Mouse (Mus musculus) heart, embryonic 13.5 days (tissue): ENCODE measurements around the gene Prdm16. TPM values are rescaled to one million over a fixed set of nuclear protein-coding genes. Genes with fewer than 3 reads are reported as not detected.

Experiments used
- ATAC-seq: fragments of 200-750 bp; cut with Nextera tagmentation; 2 replicates; pipeline ENCODE4 v1.8.0; 2017; ENCODE audit warnings: moderate TSS enrichment; ENCODE audit not compliant: insufficient number of reproducible peaks, low FRiP score, low TSS enrichment; ENCODE audit errors: extremely low read depth
- H3K27ac ChIP-seq: fragments of 300-500 bp; sonication (generic); replicated peaks from 2 replicates; pipeline ENCODE4 v1.5.1; 2015; ENCODE audit warnings: moderate library complexity, mild to moderate bottlenecking, inconsistent platforms
- H3K27me3 ChIP-seq: fragments of 300-500 bp; sonication (generic); replicated peaks from 2 replicates; pipeline ENCODE4 v1.6.1; 2015; ENCODE audit warnings: mild to moderate bottlenecking, inconsistent platforms
- H3K36me3 ChIP-seq: fragments of 300-500 bp; sonication (generic); 2 replicates; pipeline ENCODE4 v1.6.1; 2015; ENCODE audit warnings: mild to moderate bottlenecking, inconsistent platforms
- H3K4me1 ChIP-seq: fragments of 300-500 bp; sonication (generic); 2 replicates; pipeline ENCODE4 v1.6.1; 2015; ENCODE audit warnings: inconsistent platforms
- H3K4me2 ChIP-seq: fragments of 300-500 bp; sonication (generic); 2 replicates; pipeline ENCODE4 v1.6.1; 2015; ENCODE audit warnings: inconsistent platforms, mild to moderate bottlenecking, moderate library complexity
- H3K4me3 ChIP-seq: fragments of 300-500 bp; sonication (generic); 2 replicates; pipeline ENCODE4 v1.5.1; 2015; ENCODE audit warnings: moderate library complexity, mild to moderate bottlenecking, inconsistent platforms
- H3K9ac ChIP-seq: fragments of 300-500 bp; sonication (generic); 2 replicates; pipeline ENCODE4 v1.6.1; 2015; ENCODE audit warnings: inconsistent platforms, mild to moderate bottlenecking, moderate library complexity
- H3K9me3 ChIP-seq: fragments of 300-500 bp; sonication (generic); 2 replicates; pipeline ENCODE4 v1.6.1; 2016; ENCODE audit warnings: inconsistent platforms
- WGBS: fragments of 180-500 bp; shearing (Covaris S2); methylation state at CpG from one replicate; pipeline ENCODE4 v1.1.7; 2015; ENCODE audit warnings: mixed read lengths; 5-methylcytosine and 5-hydroxymethylcytosine counted together
- polyA plus RNA-seq: library from polyadenylated mRNA; unstranded; fragments of >200 nt; fragmentation: Nextera tagmentation; extraction: Ambion mirVana; gene quantifications from 2 replicates; pipeline ENCODE4 v1.2.1, GENCODE M21; 2015

Prdm16 gene
- polyA plus RNA-seq, 1 experiment from 2014 or later: 15.3 TPM

DNA sequence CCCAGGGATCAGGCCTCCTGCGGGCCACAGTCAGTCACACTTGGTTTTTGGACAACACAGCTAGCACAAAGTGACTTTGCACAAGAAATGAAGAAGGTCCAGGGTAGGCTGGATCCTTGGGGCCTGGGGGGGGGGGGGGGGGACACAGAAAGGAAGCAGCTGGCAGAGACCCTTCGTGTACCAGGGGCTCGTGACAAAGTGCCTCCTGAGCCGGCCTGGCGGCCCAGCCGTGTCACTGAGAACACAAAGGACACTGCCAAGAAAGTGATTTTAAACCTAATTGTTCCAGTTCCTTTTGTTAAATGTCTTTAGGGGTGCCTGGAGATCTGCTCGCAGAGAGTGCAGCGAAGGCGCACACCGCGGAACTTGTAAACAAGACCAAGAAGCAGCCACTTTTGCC, 87.2 kb downstream of the Prdm16 start:
- WGBS: 81% methylated on average over 11 of the region's 11 CpGs

DNA sequence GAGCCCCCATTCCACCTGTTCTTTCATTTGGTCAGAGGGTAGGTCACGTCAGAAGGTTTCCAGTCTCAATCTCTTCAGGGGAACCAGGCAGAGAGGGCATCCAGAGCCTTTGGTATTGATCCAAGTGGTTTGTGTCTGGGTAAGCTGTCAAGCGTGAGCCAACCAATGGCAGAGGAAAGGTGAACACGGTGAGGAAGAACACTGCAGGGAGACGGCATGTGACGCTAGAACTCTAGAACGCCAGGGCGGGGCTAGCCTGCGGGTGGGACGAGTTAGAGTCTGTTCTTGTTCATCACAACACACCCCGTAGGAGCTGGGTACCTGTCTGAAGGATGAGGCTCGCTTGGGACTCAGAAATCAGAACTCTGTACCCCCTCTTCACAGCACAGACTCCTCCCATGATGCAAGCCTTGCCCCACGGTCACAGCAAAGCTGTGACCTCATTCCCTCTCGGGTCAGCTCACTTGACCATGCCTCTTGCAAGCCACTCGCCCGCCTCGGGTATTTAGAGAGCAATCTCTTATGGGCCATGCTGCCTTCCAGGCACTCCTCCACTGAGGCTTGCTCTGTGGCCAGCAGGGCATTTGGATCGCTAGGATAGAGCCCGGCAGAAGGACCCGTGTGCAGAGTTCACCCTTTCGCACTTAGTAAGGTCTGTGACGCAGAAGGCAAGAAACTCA, 89.4 kb downstream of the Prdm16 start:
- H3K27ac ChIP-seq: no peak overlapping the region
- H3K4me2 ChIP-seq: no peak overlapping the region

More for the DNA sequence above, 87.2 kb downstream of the Prdm16 start:
- peaks cover 77% of the 10 kb centered on the region for H3K4me1 ChIP-seq
- H3K9me3 ChIP-seq: no peaks in the 10 kb centered on the region
- H3K36me3 ChIP-seq: no peaks in the 10 kb centered on the region
- H3K27me3 ChIP-seq: peaks cover 17% of the 10 kb centered on the region; the same call in 1 of the 2 replicates
- no peak overlapping the region for H3K27ac ChIP-seq
- peak overlapping the region; percentile 7; the same call in 1 of the 2 replicates for H3K9ac ChIP-seq
- no peak overlapping the region for H3K4me3 ChIP-seq
- ATAC-seq: no peak
- H3K4me2 ChIP-seq: peak overlapping the region; percentile 44

DNA sequence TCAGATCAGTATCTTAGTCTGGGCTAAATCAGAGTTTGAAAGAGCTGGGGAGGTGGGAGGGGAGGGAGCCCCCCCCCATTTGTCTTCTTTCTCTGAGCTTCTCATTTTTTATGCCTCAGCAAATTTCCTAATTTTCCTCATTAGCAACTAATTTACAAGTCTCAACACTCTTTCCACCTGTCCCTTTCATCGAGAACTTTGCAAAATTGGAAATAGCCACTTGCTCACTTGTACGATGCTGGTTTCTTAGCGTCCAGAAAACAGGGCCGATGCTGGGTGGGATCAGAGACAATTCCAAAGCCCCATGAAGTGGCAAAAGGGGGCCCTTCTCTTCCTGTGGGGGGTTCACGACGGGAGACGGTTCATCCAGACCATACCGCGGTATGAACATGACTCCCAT, 91.4 kb downstream of the Prdm16 start:
- Histone ChIP-seq H3K36me3 (no peaks in the 10 kb centered on the region), H3K4me3 (no peak overlapping the region), H3K9me3 (no peaks in the 10 kb centered on the region), H3K27me3 (peaks cover 11% of the 10 kb centered on the region; the same call in 1 of the 2 replicates), H3K4me2 (peak overlapping the region; percentile 7; the same call in 1 of the 2 replicates), H3K4me1 (peaks cover 89% of the 10 kb centered on the region), H3K27ac (no peak overlapping the region), H3K9ac (peak overlapping the region; percentile 8; the same call in 1 of the 2 replicates)
- 51% methylated on average over 9 of the region's 9 CpGs for WGBS
- ATAC-seq: no peak

More for the DNA sequence above, 89.4 kb downstream of the Prdm16 start:
- Histone ChIP-seq H3K9ac (peak overlapping the region; percentile 44; the same call in 1 of the 2 replicates), H3K9me3 (no peaks in the 10 kb centered on the region), H3K36me3 (no peaks in the 10 kb centered on the region), H3K27me3 (peaks cover 11% of the 10 kb centered on the region; the same call in 1 of the 2 replicates), H3K4me3 (no peak overlapping the region), H3K4me1 (peaks cover 84% of the 10 kb centered on the region)
- WGBS: 67% methylated on average over 21 of the region's 21 CpGs
- no peak for ATAC-seq

DNA sequence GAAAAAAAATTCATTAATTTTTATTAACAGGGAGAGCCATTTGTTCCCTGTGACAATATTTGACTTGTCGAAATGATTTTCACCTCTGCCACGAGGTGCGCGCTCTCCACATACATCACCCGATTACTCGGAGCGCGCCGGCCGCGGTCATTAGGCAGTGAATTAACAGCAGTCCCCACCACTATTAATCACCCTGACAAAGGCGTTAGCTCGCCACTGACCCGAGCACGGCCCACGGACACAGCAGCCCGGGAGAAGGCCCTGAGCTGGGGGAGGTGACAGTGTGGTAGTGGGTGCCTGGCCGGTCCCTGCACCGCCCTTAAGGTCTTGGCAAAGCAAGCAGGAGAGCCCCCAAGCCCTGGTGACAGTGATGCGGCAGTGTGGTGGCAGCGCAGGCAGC, 92.8 kb downstream of the Prdm16 start:
- WGBS: 50% methylated on average over 21 of the region's 21 CpGs
- peak overlapping the region; percentile 94 for H3K27ac ChIP-seq
- no peak overlapping the region for H3K4me3 ChIP-seq
- 0 out of 2 replicates have a peak overlapping the region, but pooled peaks have one; percentile 63 for H3K4me2 ChIP-seq
- no peak for ATAC-seq
- no peaks in the 10 kb centered on the region for H3K36me3 ChIP-seq
- peaks cover 93% of the 10 kb centered on the region for H3K4me1 ChIP-seq
- peaks cover 11% of the 10 kb centered on the region; the same call in 1 of the 2 replicates for H3K27me3 ChIP-seq
- no peak overlapping the region for H3K9ac ChIP-seq
- H3K9me3 ChIP-seq: no peaks in the 10 kb centered on the region

DNA sequence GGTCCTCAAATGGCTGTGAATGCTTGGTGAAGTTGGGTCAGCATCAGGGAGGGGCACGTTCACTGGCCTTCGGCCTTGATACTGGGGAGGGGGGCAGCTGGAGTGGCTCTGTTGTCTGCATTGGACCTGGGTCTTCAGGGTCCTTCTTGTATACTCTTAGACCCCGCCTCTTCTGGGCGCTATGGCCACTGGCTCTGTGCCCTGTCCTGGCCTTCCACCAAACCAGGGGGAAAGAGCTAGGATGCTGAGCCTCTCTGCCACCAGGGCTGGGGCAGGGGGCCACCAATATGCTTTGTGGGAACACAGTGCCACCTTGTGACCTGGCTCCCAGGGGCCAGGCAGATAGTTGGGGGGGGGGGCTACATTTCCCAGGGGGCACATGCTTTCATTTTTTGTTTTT, 93.5 kb downstream of the Prdm16 start:
- peak overlapping the region; percentile 63 for H3K4me2 ChIP-seq
- peak overlapping the region; percentile 94 for H3K27ac ChIP-seq
- no peaks in the 10 kb centered on the region for H3K9me3 ChIP-seq
- H3K36me3 ChIP-seq: no peaks in the 10 kb centered on the region
- WGBS: 35% methylated on average over 4 of the region's 4 CpGs
- ATAC-seq: no peak
- H3K4me1 ChIP-seq: peaks cover 90% of the 10 kb centered on the region
- H3K27me3 ChIP-seq: peaks cover 11% of the 10 kb centered on the region; the same call in 1 of the 2 replicates
- H3K9ac ChIP-seq: peak overlapping the region; percentile 77
- H3K4me3 ChIP-seq: peak overlapping the region; percentile 29; the same call in 1 of the 2 replicates

DNA sequence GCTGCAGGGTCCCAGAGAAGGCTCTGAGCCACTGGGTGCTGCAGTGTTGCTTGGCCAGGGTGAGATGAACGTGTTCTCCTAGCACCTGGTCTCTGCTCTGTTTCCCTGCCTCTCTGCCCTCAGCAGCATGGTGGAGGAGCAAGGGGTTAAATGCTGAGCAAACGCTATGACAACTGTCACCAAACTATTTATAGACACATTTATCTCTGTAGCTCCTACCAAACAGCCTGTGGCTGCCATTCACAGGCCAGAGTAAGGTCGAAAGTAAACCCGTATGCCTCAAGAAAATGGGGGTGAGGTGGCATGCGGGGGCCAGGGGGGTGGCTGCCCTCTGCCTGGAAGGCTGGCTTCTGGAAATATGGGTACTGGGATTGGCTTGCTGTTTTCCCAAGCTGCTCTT, 94.1 kb downstream of the Prdm16 start:
- Histone ChIP-seq H3K4me1 (peaks cover 85% of the 10 kb centered on the region), H3K27ac (peak overlapping the region; percentile 94), H3K27me3 (peaks cover 11% of the 10 kb centered on the region; the same call in 1 of the 2 replicates), H3K4me3 (peak overlapping the region; percentile 29), H3K36me3 (no peaks in the 10 kb centered on the region), H3K4me2 (peak overlapping the region; percentile 63), H3K9me3 (no peaks in the 10 kb centered on the region), H3K9ac (peak overlapping the region; percentile 77)
- ATAC-seq: no peak; the same call in 1 of the 2 replicates
- WGBS: 19% methylated on average over 5 of the region's 5 CpGs

DNA sequence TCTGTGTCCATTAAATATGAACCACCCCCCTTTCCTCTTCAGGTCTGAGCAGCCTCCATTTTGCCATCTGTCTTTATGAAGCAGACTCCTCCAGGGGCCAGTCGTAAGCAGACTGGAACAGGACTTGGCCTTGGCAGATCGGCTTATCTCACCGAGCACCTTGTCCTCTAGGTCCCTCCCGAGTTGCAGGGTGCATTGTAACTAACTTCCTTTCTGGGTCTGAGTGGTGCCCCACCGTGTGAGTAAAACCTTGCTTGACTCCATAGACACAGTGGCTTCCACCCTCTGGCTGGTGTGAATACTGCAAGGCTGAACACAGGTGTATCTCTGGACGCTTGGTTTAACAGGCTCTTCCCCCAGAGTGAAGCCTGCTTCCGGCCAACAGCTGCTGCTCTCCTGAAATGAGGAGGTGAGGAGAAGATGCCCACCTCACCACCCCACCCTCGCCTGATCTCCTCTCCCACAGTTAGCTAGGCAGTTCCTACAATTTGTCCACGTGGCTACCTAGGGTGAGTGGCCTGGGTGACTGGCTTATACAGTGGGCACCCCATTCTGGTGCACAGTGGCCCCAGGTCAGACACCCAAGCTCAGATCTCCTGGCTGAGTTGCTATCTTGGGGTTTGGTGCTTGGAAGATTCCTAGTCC, 94.9 kb downstream of the Prdm16 start:
- H3K27me3 ChIP-seq: peaks cover 8% of the 10 kb centered on the region; the same call in 1 of the 2 replicates
- no peaks in the 10 kb centered on the region for H3K36me3 ChIP-seq
- H3K4me1 ChIP-seq: peaks cover 77% of the 10 kb centered on the region
- H3K4me3 ChIP-seq: no peak overlapping the region
- ATAC-seq: no peak
- H3K4me2 ChIP-seq: peak overlapping the region; percentile 63; the same call in 1 of the 2 replicates
- H3K9me3 ChIP-seq: no peaks in the 10 kb centered on the region
- peak overlapping the region; percentile 71 for H3K9ac ChIP-seq
- H3K27ac ChIP-seq: peak overlapping the region; percentile 94
- 37% methylated on average over 9 of the region's 9 CpGs for WGBS

DNA sequence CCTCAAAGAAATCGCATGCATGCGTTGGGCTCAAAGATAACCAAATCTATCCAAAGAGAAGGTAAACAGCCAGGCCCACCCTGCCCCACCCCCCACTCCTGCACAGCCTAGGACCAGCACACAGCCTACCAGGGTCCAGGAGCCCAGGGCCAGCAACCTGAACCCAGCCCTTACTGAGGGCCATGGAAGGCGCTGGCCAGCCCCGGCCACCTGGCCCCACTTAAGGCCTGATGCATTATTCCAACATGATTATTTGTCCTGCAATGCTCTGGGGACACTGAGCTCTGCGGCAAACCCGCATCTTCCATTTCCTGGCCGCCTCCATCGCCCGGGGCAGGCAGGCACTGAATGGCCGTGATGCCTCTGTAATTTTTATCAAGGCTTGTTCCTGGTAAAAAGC, 96.0 kb downstream of the Prdm16 start:
- Histone ChIP-seq H3K4me1 (peaks cover 76% of the 10 kb centered on the region), H3K36me3 (no peaks in the 10 kb centered on the region), H3K4me3 (no peak overlapping the region), H3K4me2 (peak overlapping the region; percentile 16), H3K9ac (peak overlapping the region; percentile 71), H3K9me3 (no peaks in the 10 kb centered on the region), H3K27ac (peak overlapping the region; percentile 94), H3K27me3 (peaks cover 4% of the 10 kb centered on the region; the same call in 1 of the 2 replicates)
- ATAC-seq: no peak
- WGBS: 40% methylated on average over 10 of the region's 10 CpGs

DNA sequence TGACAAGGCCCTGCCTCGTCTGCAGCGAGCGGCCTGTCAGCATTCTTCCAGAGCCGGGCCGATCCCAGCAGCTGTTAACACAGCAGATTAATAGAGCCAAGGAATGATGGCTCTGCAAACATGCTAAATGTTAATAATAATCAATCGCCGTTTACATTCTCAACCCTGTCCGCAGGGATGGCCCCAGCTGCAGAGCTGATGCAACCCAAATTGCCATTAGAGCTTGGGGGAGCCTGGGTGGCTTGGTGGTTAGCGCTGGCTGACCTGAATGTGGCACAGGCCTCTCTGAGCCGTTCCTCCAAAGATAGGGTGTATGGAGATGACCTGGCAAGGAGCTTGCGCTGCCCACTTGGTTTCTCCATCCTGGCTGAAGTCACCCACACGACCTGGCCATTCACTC, 97.0 kb downstream of the Prdm16 start:
- Histone ChIP-seq H3K27ac (no peak overlapping the region), H3K4me3 (no peak overlapping the region), H3K9ac (0 out of 2 replicates have a peak overlapping the region, but pooled peaks have one; percentile 14), H3K27me3 (no peaks in the 10 kb centered on the region; the same call in 1 of the 2 replicates), H3K4me2 (no peak overlapping the region), H3K9me3 (no peaks in the 10 kb centered on the region), H3K36me3 (no peaks in the 10 kb centered on the region), H3K4me1 (peaks cover 67% of the 10 kb centered on the region)
- 62% methylated on average over 12 of the region's 12 CpGs for WGBS
- no peak for ATAC-seq

DNA sequence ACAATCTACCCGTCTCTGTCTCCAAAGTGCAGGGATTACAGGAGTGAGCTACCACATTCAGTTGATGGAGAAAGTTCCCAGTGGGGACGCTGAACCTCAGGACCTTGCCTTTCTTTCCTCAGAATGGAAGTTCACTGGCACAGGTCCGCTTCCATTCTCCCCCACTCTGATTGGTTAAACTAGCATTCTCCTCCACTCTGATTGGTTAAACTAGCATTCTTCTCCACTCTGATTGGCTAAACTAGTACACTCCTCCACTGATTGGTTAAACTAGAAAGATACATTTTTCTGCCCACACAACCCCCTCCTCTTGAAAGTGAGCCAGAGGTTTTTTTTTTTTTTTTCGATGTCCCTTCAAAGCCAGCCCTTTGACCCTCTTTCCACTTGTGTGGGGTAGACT, 97.9 kb downstream of the Prdm16 start:
- 66% methylated on average over 4 of the region's 4 CpGs for WGBS
- ATAC-seq: no peak
- no peak overlapping the region for H3K27ac ChIP-seq

DNA sequence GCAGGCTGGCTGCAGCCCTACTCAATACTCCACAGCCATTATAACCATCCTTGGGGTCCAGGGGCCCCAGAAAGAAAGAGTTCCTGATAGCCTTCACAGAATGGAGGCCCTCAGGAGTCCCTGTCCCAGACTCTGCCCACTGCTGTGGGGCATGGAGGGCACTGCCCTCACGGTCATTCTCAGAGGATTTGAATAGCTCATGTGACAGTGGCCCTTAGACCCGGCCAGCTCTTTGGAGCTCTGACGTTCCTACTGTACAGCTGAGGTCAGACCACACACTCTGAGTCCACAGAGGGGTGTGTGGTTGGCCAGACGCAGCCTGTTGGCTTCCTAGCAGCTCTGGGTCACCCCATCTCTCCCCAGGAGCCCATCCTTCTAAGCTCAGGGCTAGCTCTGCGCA, 100.6 kb downstream of the Prdm16 start:
- peaks cover 51% of the 10 kb centered on the region for H3K4me1 ChIP-seq

More for the DNA sequence above, 97.9 kb downstream of the Prdm16 start:
- H3K4me2 ChIP-seq: no peak overlapping the region
- no peak overlapping the region for H3K9ac ChIP-seq
- no peak overlapping the region for H3K4me3 ChIP-seq
- no peaks in the 10 kb centered on the region for H3K36me3 ChIP-seq
- peaks cover 62% of the 10 kb centered on the region for H3K4me1 ChIP-seq
- H3K9me3 ChIP-seq: no peaks in the 10 kb centered on the region
- H3K27me3 ChIP-seq: no peaks in the 10 kb centered on the region; the same call in 1 of the 2 replicates

More for the DNA sequence above, 100.6 kb downstream of the Prdm16 start:
- Histone ChIP-seq H3K4me2 (no peak overlapping the region), H3K36me3 (no peaks in the 10 kb centered on the region), H3K27me3 (no peaks in the 10 kb centered on the region; the same call in 1 of the 2 replicates), H3K9me3 (no peaks in the 10 kb centered on the region), H3K27ac (no peak overlapping the region; the same call in 1 of the 2 replicates), H3K4me3 (no peak overlapping the region), H3K9ac (no peak overlapping the region)
- 67% methylated on average over 5 of the region's 5 CpGs for WGBS
- no peak for ATAC-seq
